Mouse (Mus musculus) cerebellum, adult 11-12 months (tissue): ENCODE measurements at regions not wholly inside any gene's neighbourhood (a gene's known extent, or its start where the extent isn't known, plus 50 kb on each side); places are given as distances from the start of the nearest gene placed in this dataset.

Experiments
- DNase-seq: peaks from one replicate; pipeline ENCODE4 v3.0.0; 2022

DNA sequence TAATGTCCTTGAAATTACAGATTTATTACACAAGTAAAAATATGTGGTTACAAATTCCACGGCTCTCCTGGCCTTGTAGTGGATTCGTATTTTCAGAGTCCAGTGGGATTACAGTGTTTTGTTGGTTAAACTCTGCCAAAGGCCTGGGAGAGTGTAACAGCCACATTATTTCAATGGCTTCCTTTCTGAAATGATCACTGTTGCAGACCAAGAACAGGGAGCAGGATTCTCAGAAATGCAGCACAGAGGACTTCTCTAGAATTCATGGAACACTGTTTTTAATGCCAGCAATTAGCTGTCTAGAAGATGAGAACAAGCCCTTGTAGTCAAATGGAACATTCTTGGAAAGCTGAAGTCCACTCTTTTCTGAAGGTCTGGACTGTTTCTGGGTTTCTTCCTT lies 505.8 kb upstream of the Adgrl2 start:
- DNase-seq, result no peak

DNA sequence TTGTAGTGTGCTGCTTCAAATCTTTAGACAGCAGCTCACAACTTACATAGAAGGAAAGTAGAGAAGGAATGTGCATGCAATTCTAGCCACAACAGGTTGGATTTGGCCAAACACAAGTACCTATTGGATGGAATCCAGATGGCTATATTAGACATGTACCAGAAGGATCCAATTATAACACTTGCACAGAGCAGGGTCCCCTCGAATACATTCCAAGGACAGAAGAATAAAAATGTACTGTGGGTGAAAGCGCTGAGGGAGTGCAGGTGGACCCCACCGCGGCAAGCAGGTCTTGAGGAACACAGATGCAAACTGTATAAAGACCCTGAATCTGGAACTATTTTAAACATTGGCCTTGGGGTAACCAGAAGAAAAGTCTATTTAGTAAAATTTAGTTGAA lies 497.8 kb upstream of the Adgrl2 start:
- DNase-seq, result no peak

DNA sequence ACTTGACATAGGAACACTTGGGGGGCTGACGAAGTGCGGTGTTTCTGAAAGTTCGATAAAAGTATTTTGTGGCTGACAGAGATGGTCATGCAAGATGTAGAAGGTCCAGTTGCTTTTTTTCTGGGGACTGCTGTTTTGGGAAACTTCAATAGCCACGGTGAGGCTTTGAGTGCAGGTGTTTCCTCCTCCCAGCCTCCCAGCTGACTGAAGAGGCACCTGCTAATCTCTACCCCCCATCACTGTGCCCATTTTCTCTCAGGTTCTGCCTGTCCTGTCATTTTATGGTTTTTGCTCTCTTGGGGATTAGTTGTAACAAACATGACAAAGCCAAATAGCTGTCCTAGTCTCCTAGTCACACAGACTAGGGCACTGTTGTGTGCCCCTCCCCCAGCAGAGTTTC lies 495.1 kb upstream of the Adgrl2 start:
- no peak for DNase-seq

DNA sequence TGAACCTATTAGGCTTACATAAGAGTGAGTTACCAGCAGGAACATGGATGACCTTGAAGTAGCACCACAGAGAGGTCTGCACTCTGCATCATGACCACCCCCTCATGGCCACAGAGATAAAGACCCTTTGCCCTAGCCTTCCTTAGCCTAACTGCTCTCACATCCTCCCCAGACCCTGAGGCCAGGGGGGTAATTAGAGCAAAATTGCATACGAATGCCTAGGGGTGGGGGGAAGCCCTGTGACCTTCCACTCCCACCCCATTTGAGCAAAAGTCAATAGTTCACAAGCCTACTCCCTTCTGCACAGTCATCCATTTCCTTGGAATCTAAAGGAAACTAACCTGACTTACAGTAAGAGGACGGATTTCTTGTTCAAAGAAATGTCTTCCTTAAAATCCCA lies 494.0 kb upstream of the Adgrl2 start:
- no peak for DNase-seq

DNA sequence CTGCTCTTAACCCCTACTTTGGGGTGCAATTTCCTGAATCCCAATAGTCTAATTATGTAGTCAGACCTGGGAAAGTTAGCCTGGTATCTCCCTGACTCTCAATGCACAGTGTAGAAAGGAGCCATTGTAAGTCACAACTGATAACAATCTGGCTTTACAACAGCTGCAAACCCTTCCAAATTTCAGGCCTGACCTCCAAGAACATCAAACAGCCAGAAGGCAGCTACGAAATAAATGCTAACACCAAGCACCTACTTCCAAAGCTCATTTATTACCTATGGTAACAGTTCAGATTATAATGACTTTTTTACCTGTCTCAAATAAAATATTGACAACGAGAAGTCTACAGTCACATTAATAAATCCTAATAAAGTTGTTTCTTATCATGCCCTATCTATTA lies 485.8 kb upstream of the Adgrl2 start:
- no peak for DNase-seq

DNA sequence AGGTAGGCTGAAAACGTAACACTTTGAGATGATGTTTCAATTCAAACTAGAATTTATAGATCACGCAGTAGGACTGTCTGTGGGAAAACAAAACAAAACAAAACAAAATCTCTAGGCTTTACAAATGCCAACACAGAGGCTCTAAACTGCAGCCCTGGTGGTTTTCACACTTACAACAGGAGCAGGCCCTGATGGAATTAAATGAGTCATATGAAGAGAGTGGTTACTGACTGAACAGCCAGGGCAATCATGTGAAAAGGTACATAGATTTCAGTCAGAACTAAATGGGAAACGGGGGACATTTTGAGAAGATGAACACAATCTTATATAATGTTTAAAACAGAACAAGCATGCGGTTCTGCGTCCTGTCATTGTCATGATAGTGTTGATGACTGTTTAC lies 476.6 kb upstream of the Adgrl2 start:
- no peak for DNase-seq

DNA sequence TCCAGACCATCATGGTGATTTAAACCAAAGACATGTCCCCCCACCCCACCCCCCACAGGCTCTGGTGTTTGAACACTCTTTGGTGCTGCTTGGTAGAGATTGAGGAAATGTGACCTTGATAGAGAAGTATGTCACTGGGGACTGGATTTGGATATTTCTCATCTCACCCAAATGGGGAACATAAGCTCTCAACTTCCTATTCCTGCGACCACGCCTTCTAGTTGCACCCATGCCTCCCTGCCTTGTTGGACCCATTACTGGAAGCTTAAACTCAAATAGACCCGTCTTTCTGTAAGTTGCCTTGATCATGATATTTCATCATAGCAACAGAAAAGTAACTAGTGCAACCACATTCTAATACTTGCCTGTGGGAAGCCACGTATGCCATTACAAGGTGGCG lies 474.2 kb upstream of the Adgrl2 start:
- DNase-seq, result no peak

DNA sequence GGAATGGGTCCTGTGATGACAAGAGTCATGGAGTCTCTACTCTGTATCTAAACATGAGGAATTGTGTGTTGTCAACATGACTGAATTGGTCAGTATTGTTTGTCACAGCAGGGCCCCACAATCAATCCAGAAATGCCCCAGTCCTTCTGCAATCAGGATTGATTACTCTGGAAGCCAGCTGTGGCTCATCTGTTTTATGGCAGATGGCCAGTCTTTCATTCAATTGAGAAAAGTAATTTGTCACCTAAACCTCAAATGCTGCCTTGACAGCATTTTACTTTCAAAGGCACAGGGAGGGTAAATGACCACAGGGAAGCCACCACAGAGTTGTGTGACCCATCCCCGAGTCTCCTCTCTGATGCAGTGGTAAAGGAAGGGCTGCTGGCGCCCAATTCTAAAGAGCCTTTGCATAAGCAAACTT lies 471.8 kb upstream of the Adgrl2 start:
- DNase-seq, result no peak

DNA sequence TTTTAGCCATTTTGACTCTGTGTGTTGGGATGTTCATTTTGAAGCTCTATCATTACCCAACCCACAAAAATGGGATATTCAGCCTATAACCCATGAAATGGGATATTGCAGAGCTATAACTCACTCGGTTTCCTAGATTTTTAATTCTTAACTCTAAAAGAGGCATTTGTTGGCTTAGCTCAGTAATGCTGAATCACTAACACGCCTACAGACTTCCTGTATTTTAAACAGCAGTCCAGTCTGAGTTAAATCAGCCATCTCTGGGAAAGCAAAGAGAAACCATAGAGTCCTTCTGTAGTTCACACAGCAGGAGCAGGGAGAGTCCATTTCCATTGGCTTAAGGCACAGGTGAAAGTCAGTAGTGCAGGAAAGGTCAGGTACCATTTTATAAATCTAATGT lies 471.3 kb upstream of the Adgrl2 start:
- DNase-seq, result no peak

DNA sequence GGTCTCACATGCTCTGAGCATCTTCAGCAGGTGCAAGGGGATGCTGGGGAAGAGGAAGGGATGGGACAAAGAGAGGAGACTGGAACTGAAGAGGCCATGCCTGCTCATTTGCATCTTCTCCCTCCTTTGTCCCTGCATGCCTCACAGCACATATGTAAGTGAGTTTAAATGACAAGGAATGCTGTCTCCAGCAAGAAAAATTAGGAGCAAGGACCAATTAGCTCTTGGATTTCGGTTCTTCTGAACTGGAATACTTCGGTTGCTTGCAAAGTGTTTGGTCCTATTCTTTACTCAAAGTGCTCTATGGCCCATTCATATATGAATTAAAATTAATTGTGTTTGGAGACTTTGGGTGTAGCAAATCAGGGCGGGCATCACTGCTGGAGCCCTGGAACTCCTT lies 459.0 kb upstream of the Adgrl2 start:
- DNase-seq, result no peak

DNA sequence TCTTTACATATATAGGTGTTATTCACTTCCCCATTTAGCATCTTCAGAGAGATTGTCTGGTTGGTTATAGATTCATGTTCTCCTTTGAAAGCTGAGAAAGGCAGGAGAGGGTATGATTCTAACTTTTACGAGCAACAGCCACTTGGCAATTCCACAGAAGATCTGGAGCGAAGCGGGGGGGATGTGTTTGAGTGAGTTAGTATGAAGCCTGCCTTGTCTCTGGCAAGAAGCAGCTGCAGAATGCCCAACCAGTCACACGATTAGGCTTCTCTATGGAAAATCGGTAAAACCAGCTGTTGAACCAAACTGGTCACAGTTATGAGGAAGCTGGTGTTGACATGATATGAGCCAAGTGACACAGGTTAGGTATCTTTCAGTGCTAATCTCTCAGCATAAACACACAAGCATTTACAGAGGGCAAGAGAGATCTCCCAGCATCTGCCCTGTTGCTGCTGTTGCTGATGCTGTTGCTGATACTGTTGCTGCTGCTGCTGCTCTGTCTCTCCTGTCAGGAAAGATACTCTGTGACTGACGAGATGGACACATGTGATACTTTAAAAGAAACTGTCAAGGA lies 455.7 kb upstream of the Adgrl2 start:
- no peak for DNase-seq

DNA sequence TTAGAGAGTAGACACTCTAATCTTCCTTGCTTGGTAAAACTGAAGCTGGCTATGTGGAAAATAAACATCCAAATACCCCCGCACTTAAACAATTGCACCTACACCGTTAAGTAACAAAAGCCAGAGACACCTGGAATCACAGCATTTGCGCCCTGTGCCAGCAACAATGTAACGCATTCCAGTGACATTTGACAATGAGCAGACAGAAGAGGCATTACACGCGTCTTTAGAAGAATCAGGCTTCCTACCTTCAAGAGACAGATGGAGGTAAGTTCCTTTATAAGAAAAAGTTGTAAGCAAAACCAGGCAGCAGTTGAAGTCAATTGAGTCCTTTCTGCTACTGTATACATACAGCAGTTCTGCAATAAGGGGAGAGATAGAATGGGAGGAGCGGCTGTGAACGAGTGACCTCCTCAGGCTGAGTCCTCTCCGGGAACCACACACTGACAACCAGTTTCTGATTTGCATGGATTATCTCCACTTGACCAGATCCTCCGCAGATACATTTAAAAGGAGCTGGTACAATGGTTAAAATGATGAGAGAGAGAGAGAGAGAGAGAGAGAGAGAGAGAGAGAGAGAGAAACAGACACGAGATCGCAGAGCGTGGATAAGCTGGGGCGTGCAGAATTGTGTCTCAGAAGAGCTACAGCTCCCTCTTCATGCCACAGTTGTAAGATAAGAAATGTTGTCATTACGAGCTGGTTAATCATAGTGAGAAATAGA lies 454.7 kb upstream of the Adgrl2 start:
- DNase-seq, result no peak

DNA sequence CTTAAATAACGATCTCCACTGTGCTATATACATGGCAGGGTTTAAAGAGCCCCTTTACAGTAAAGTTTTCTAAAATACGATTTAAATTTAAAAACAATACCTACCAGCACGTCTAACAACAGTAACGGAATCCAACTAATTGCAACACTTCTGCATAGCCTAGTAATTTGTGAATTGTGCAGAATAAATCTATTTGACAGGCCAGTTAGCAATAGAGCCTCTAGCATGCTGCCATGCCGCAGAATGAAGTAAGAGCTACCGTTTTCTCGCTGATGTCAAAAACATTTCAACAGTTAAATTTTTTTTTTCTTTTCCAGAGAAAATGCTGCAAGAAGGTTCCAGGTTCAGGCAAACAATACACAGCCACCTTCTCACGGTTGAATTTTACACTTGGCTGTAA lies 454.0 kb upstream of the Adgrl2 start:
- no peak for DNase-seq

DNA sequence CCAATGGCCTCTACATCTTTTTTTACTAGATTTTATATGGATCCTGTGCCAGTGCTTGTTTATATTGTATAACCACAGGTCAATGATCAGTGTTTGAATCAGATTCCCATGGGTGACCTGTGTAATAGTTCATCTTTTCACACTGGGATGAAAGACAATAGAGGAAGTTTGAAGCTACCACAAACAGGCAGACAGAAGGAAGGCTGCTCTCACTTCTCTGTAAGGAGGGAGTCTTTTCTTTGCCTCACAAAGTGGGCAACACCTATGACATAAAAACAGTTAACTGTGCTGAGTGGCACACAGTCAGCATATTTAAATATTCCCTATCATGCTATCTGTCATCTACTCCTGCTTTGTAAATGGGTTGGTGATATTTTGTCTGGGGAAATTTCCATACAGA lies 450.9 kb upstream of the Adgrl2 start:
- DNase-seq, result no peak

DNA sequence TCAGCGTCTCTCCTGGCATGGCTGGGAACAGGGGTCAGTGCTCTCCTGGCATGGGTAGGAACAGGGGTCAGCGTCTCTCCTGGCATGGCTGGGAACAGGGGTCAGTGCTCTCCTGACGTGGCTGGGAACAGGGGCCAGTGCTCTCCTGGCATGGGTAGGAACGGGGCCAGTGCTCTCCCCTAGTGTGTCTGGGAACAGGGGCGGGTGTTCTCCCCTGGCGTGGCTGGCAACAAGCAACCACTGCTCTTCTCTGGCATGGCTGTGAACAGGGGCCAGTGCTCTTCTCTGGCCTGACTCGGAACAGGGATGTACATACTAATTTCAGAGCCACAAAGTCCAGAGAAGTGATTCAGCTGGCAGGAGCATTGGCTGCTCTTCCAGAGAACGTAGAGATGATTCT lies 447.4 kb upstream of the Adgrl2 start:
- no peak for DNase-seq

DNA sequence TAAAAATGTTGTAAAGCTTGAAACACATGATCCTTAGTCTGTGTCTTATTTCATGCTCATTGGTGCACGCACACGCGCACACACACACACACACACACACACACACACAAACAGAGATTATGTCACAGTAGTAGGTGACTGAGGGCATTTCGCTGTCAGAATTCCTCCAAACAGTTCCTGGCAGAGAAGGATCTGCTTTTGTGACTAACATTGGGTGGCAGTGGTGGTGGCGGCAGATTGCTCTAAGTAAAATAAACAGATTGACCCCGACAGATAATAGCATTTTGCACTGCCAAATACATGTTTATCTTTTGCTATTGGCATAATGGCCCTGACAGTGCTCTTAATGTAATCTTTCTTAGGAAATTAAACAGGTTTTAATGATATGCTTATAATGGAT lies 446.6 kb upstream of the Adgrl2 start:
- no peak for DNase-seq

DNA sequence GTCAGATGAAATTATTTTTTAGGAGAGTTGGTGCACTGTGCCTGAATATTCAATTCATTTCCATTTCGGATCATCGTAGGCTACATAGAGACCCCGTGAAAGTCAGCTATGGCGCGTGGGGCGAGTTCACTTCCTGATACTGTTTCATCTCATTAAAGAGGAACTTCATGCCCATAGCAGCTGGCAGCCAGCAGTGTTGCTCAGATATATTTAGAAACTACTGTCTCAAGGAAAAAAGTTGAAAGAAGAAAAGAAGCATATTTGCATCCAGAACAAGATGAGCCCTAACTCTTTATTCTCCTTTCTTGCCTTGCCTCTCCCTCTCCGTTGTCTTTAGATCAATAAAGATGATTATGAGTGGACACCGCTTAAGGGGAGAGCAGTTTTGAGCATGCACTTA lies 446.1 kb upstream of the Adgrl2 start:
- no peak for DNase-seq

DNA sequence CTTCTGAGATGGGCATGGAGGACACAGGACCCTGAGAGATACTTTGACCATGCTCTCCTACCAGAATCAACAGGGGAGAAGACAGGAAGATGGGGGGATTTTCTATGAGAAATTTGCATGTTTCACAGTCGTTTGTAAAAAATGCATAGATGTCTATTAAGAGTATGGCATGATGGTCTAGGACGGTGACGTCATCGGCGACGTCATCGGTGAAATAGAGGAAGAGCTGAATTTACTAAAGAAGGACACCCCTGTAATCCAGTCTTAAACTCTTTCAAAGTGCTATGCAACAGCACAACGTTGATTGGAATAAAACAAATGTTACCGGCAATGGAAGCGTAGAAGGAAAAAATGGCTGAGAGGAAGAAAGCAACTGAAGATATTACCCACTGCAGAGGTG lies 441.4 kb upstream of the Adgrl2 start:
- no peak for DNase-seq

DNA sequence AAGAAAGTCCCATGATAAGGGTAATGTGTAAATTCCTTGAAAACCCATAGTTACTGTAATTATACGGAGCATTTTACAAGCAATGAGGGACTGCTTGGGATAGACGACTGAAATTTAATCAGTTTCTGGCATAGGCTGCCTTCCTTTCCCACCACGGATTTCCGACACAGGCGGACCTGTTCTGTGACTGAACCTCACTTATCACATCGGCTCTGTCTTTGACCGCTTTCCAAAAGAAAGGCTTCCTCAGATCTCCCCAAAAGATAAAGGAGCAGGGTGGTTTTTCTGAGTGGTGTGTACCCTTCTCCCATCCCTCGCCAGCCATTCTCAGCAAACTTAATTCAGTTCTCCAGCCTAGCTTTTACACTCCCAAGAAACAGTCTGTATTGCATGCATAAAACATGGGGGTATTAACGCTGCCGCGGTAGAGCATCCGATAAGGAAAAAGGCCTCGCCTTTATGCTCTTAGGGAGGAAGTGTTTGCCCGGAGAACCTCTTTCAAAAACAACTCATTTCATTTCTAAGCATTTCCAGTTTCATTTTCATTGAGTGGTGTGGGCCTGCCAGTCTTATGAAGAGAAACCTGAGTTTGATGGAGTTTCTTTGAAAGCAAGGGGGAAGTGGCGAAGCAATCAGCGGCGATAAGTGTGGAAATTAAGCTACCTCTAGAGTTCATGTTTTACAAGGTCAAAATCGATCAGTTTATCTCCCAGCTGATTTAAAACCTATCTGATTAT lies 435.8 kb upstream of the Adgrl2 start:
- DNase-seq, result no peak

DNA sequence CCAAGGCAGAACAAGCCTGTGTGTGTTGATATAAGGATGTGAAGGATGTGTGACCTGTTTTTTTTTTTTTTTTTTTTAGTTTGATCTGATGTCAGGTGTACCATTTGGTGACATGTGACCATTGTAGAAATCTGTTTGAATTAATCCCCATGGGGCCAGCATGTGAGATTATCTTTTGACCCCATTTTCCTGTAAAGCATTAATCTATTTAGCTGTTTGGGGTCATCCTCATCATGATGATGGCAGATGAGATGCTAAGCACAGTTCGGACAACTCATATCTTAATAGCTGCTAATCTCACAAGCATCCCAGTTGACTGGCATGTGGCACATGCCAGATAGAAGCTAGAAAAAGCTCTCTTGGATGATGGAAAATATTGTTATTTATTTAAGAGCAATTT lies 434.0 kb upstream of the Adgrl2 start:
- no peak for DNase-seq

DNA sequence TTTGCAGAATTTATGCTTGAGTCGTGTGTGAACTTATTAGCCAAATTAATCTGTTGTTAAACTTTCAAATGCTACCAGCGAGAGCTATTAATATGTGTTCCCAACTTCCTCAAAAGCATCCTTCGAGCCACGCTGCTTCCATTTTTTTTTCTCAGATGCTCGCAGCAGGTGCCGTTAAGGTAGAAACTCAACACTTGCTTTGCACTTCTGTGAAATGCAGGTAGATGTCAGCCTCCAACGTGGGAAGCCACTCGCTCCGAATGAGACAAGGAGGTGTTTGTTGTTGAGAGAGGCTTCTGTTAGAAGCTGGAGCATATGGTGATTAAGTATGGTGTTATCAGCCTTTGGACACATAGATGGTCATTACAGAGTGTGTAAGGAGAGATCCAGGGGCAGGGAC lies 433.1 kb upstream of the Adgrl2 start:
- DNase-seq, result no peak

DNA sequence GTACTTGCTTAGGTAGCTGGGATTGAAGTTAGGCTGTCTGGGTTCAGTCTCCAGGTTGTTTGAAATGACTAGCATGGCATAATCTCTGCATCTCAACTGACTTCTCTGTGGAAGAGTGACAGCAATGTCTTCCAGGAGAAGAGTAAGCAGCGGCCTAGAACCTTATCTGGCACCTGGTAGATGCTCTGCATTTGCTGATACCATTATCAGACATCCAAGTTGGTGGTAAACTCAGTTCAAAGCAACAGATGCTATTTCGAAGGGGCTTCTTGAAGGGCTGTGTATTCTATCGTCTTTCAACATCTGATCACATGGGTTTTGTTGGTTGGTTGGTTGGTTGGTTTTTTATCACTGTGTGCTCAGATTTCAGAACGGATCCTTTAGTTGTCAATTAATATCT lies 424.7 kb upstream of the Adgrl2 start:
- DNase-seq, result no peak

DNA sequence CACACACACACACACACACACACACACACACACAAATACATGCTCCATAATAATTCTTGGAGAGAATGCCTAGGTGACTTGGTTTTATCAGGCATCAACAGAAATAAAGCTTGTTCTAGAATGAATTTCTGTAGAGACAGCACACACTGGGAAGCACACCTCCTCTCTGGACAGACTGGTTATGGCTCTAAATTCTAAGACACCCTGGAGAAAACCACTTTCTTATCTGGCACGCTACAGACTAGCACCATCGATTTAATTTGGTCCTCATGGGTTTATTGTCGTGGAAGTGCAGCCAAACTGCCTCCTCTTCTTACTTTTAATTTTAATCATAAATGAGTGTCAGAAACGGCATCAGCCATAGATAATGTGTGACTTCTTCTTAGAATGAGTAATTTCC lies 422.8 kb upstream of the Adgrl2 start:
- DNase-seq, result no peak

DNA sequence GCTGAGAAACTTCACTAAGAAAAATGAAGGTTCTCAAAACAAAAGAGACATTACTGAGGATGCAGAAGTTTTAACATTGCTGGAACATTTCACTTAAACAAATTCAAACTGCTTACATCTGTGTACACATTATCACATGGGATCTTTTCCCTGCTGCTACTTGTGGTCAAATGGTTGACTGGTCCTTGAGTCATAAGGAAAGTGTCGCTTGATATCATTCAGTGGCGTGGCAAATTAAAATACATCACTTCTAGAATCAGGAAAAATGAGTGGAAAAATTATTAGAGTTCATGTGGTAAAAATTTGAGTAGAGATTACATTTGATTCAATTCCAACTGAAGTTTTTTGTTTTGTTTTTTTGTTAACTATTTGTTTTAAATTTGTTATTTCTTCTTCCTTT lies 420.2 kb upstream of the Adgrl2 start:
- DNase-seq, result no peak

DNA sequence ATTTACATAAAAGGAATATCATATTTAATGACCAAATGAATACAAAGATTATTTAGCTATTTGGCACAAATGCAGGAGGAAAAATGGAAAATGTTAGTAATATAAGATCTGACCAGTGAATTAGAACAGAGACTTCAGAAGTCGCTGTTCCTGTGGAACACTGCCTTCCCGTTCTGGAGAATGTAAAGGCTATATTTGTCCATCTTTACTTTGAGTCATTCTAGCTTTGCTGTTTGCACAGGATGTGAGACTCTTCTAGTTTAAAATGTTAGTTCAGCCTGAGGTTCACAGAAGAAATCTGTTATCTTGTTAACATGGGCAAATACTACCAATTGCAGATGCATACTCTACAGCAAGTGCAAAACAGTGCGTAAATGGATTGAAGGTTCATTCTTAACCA lies 418.5 kb upstream of the Adgrl2 start:
- DNase-seq, result no peak
